Mouse (Mus musculus): ENCODE results near the gene Efcab12. TPM values are rescaled to one million over a fixed set of nuclear protein-coding genes. Genes with fewer than 3 reads are reported as not detected.
A peak's percentile ranks its signal among the peaks of the same experiment; 100 is the strongest.

The Efcab12 gene
- polyA plus RNA-seq, 1 experiment from 2014 or later, result 2.2 TPM

DNA sequence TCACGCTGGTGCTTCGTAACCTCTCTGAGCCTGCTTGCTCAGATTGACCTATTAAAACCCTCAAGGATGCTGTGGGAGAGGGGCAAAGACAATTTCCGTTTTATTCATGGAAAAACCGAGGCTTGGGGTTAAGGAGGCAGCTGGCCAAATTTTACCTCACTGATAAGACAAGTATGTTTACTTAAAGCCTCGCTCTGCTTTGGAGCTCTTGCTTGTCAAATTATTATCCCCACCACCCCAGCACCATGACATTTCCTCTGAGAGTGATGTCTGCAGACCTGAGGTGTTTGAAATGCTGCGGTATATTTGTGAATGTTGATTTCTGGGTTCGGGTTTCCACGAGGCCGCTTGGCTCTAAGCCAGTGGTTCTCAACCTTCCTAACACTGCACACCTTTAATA is 61.8 kb downstream of the Efcab12 start:
- no peak for ATAC-seq
- H3K9me3 ChIP-seq (ENCODE audit: control insufficient read depth, low read length), result no peaks in the 10 kb centered on the region
- H3K36me3 ChIP-seq (ENCODE audit: control insufficient read depth, insufficient read depth, low read length), result peaks cover under 1% of the 10 kb centered on the region; the same call in 1 of the 2 replicates
- peak overlapping the region; percentile 65 for H3K4me2 ChIP-seq (ENCODE audit: low read length)
- 75% methylated on average over 9 of the region's 9 CpGs for WGBS
- H3K9ac ChIP-seq (ENCODE audit: low read depth, low read length), result no peak overlapping the region
- no peak overlapping the region for H3K27ac ChIP-seq (ENCODE audit: low read depth, low read length)
- H3K4me1 ChIP-seq (ENCODE audit: control insufficient read depth, insufficient read depth, low read depth, low read length), result peaks cover 24% of the 10 kb centered on the region
- H3K4me3 ChIP-seq (ENCODE audit: low read length), result no peak overlapping the region
- H3K27me3 ChIP-seq (replicated peaks; ENCODE audit: control insufficient read depth, insufficient read depth, low read length), result no peaks in the 10 kb centered on the region

DNA sequence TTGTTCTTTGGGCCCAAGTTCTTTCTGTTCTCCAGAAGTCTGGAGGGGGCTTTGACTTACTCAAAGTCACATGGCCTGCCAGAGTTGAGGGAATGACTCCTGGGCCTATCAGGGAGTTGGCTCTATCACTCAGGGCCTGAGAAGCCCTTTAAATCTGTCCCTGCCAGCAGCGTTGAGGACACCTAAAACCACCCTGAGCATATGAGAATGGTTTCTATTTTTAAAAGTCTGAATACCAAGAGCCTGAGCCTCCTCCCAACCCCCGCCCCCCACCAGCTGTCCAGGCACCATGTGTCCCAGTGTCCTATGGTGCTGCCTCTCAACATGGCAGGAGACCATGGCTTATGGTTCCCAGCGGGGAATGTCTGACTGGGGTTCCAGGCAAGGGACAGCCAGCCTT is 62.4 kb downstream of the Efcab12 start:
- no peak for ATAC-seq
- H3K4me2 ChIP-seq (ENCODE audit: low read length), result peak overlapping the region; percentile 65
- WGBS, result 43% methylated on average over 3 of the region's 3 CpGs
- peak overlapping the region; percentile 75 for H3K4me3 ChIP-seq (ENCODE audit: low read length)
- H3K9ac ChIP-seq (ENCODE audit: low read depth, low read length), result peak overlapping the region; percentile 79; the same call in 1 of the 2 replicates
- no peak overlapping the region for H3K27ac ChIP-seq (ENCODE audit: low read depth, low read length)
- peaks cover 24% of the 10 kb centered on the region for H3K4me1 ChIP-seq (ENCODE audit: control insufficient read depth, insufficient read depth, low read depth, low read length)
- no peaks in the 10 kb centered on the region for H3K9me3 ChIP-seq (ENCODE audit: control insufficient read depth, low read length)
- H3K36me3 ChIP-seq (ENCODE audit: control insufficient read depth, insufficient read depth, low read length), result no peaks in the 10 kb centered on the region; the same call in 1 of the 2 replicates
- no peaks in the 10 kb centered on the region for H3K27me3 ChIP-seq (replicated peaks; ENCODE audit: control insufficient read depth, insufficient read depth, low read length)

DNA sequence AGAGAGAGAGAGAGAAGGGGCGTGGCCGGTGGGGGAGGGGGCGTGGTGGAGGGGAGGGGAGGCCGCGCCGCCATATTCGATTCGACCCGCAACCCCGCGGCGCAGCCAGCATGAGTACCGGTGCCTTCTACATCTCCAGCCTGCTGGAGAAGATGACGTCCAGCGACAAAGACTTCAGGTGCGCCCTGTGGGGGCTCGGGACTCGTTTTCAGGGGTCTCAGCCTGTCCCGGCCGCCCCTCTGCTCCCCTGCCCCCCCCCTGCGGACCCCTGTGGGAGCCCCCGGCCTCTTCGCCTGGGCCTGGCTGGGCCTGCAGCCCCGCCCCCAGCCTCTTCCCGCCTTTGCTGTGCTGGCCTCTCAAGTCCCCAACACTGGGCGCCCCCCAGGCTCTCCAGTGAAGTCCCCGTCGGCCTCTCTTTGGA is 63.7 kb downstream of the Efcab12 start, which contains the start of gene Cand2:
TSS of gene Cand2 (plus strand) at position 38 of the 421 bp plus-strand sequence.
- WGBS, result 0% methylated on average over 22 of the region's 28 CpGs
- peak; percentile 83 for ATAC-seq
- H3K4me2 ChIP-seq (ENCODE audit: low read length), result peak within 1 kb of the TSS; percentile 65
- no peaks in the 10 kb centered on the region for H3K9me3 ChIP-seq (ENCODE audit: control insufficient read depth, low read length)
- peak within 1 kb of the TSS; percentile 76 for H3K27ac ChIP-seq (ENCODE audit: low read depth, low read length)
- no peaks in the 10 kb centered on the region for H3K27me3 ChIP-seq (replicated peaks; ENCODE audit: control insufficient read depth, insufficient read depth, low read length)
- H3K36me3 ChIP-seq (ENCODE audit: control insufficient read depth, insufficient read depth, low read length), result no peaks in the 10 kb centered on the region
- H3K4me3 ChIP-seq (ENCODE audit: low read length), result peak within 1 kb of the TSS; percentile 75
- H3K9ac ChIP-seq (ENCODE audit: low read depth, low read length), result peak within 1 kb of the TSS; percentile 79
- peaks cover 24% of the 10 kb centered on the region for H3K4me1 ChIP-seq (ENCODE audit: control insufficient read depth, insufficient read depth, low read depth, low read length)

DNA sequence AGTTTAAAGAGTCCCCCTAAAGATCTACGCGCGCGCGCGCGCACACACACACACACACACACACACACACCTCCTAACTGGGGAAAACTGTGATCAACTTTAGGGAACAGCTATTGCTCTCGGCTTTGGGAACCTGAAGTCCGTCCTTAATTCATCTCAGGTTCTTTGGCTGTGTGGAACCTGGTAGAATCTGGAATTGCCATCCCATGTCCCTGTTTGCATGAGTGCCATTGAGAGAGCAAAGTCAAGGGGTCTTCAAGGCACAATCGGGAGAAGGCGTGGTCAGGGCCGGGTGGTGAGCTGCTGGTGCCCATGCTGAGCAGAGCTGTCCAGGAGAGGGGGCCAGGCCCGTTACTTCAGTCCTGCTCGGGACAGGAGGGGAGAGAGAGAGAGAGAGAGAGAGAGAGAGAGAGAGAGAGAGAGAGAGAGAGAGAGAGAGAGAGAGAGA is 64.2 kb downstream of the Efcab12 start:
- Histone ChIP-seq H3K9ac (ENCODE audit: low read depth, low read length) (peak overlapping the region; percentile 67), H3K27ac (ENCODE audit: low read depth, low read length) (0 out of 2 replicates have a peak overlapping the region, but pooled peaks have one; percentile 66), H3K27me3 (replicated peaks; ENCODE audit: control insufficient read depth, insufficient read depth, low read length) (no peaks in the 10 kb centered on the region), H3K9me3 (ENCODE audit: control insufficient read depth, low read length) (no peaks in the 10 kb centered on the region), H3K36me3 (ENCODE audit: control insufficient read depth, insufficient read depth, low read length) (no peaks in the 10 kb centered on the region), H3K4me3 (ENCODE audit: low read length) (peak overlapping the region; percentile 75), H3K4me1 (ENCODE audit: control insufficient read depth, insufficient read depth, low read depth, low read length) (peaks cover 24% of the 10 kb centered on the region), H3K4me2 (ENCODE audit: low read length) (peak overlapping the region; percentile 65)
- under 1% methylated on average over 14 of the region's 14 CpGs for WGBS
- peak; percentile 80 for ATAC-seq

DNA sequence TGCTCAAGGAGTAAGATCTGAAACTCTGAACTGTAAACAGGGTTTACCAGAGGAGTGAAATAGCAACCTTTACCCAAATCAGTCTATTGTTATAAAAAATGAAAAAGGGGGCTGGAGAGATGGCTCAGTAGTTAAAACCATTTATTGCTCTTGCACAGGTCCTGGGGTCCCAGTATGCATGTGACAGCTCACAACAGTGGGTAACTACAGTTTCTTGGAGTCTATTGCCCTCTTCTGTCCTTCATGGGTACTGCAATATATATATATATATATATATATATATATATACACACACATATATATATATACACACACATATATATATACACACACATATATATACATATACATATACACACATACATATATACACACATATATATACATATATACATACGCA is 65.6 kb downstream of the Efcab12 start:
- ATAC-seq, result no peak
- H3K36me3 ChIP-seq (ENCODE audit: control insufficient read depth, insufficient read depth, low read length), result no peaks in the 10 kb centered on the region
- WGBS, result 100% methylated on average over 1 of the region's 1 CpGs
- no peaks in the 10 kb centered on the region for H3K27me3 ChIP-seq (replicated peaks; ENCODE audit: control insufficient read depth, insufficient read depth, low read length)
- H3K4me1 ChIP-seq (ENCODE audit: control insufficient read depth, insufficient read depth, low read depth, low read length), result peaks cover 24% of the 10 kb centered on the region
- no peak overlapping the region for H3K9ac ChIP-seq (ENCODE audit: low read depth, low read length)
- no peaks in the 10 kb centered on the region for H3K9me3 ChIP-seq (ENCODE audit: control insufficient read depth, low read length)
- no peak overlapping the region for H3K4me3 ChIP-seq (ENCODE audit: low read length)
- H3K27ac ChIP-seq (ENCODE audit: low read depth, low read length), result no peak overlapping the region
- no peak overlapping the region for H3K4me2 ChIP-seq (ENCODE audit: low read length)

DNA sequence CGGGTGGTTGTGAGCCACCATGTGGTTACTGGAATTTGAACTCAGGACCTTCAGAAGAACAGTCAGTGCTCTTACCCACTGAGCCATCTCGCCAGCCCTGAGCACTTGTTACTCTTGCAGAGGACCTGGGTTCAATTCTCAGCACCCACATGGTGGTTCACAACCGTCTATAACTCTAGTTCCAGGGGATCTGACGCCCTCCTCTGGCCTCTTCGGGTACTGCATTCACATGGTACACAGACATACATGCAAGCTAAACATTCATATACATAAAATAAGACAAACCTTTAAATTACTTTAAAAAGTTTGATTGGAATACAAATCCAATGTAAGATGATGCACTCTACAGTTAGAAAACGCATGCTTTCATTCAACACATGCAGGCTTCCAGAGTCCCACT is 66.0 kb downstream of the Efcab12 start:
- no peak overlapping the region for H3K4me2 ChIP-seq (ENCODE audit: low read length)
- peaks cover 24% of the 10 kb centered on the region for H3K4me1 ChIP-seq (ENCODE audit: control insufficient read depth, insufficient read depth, low read depth, low read length)
- ATAC-seq, result no peak
- H3K27ac ChIP-seq (ENCODE audit: low read depth, low read length), result no peak overlapping the region
- no peaks in the 10 kb centered on the region for H3K27me3 ChIP-seq (replicated peaks; ENCODE audit: control insufficient read depth, insufficient read depth, low read length)
- WGBS, result 79% methylated on average over 6 of the region's 6 CpGs
- no peaks in the 10 kb centered on the region for H3K36me3 ChIP-seq (ENCODE audit: control insufficient read depth, insufficient read depth, low read length)
- no peak overlapping the region for H3K9ac ChIP-seq (ENCODE audit: low read depth, low read length)
- H3K9me3 ChIP-seq (ENCODE audit: control insufficient read depth, low read length), result no peaks in the 10 kb centered on the region
- no peak overlapping the region for H3K4me3 ChIP-seq (ENCODE audit: low read length)

DNA sequence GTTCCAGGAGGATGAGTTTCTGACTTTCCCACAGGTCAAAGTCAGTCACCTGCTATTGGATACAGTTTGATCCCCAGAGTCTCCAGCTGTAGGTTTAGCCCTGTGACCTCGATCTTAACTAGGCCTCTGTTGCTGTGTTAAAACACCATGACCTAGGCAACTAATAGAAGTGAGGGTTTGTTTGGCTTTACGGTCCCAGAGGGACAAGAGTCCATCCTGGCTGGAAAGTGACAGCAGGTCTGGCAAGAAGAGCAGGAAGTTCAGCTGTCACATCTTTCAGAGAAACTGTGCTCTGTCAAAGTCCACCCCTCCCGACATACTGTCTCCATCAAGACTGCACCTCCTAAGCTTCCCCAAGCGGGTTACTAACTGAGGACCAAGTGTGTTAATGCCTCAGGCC is 67.4 kb downstream of the Efcab12 start:
- H3K4me2 ChIP-seq (ENCODE audit: low read length), result no peak overlapping the region
- peaks cover 13% of the 10 kb centered on the region for H3K4me1 ChIP-seq (ENCODE audit: control insufficient read depth, insufficient read depth, low read depth, low read length)
- H3K27ac ChIP-seq (ENCODE audit: low read depth, low read length), result no peak overlapping the region
- no peaks in the 10 kb centered on the region for H3K36me3 ChIP-seq (ENCODE audit: control insufficient read depth, insufficient read depth, low read length)
- no peak for ATAC-seq
- H3K9me3 ChIP-seq (ENCODE audit: control insufficient read depth, low read length), result no peaks in the 10 kb centered on the region
- H3K4me3 ChIP-seq (ENCODE audit: low read length), result no peak overlapping the region
- 78% methylated on average over 4 of the region's 4 CpGs for WGBS
- H3K27me3 ChIP-seq (replicated peaks; ENCODE audit: control insufficient read depth, insufficient read depth, low read length), result no peaks in the 10 kb centered on the region
- H3K9ac ChIP-seq (ENCODE audit: low read depth, low read length), result no peak overlapping the region

DNA sequence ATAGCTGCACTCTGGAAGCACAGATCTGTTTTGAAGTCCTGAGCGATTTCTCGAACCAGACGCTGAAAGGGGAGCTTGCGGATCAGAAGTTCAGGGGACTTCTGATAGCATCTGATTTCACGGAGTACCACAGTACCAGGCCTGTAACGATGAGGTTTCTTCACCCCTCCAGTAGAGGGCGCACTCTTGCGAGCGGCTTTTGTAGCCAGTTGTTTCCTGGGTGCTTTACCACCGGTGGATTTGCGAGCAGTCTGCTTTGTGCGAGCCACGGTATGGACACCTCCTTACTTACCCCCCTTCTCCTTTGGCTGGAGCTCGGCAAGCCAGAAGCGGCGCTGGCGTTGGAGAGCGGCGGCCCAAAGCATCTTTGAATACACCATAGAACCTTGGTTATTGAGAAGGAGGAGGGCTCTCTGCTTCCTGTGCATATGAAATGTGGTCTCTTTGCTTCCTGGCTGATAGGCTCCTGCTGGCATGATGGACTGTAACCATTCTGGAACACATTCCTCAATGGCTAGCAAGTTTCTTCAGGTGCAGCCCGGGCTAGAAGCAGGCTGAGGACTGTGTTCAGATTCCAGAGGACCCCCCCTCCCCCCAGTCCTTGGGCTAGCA is 68.0 kb downstream of the Efcab12 start:
- no peaks in the 10 kb centered on the region for H3K36me3 ChIP-seq (ENCODE audit: control insufficient read depth, insufficient read depth, low read length)
- H3K4me3 ChIP-seq (ENCODE audit: low read length), result no peak overlapping the region
- no peak overlapping the region for H3K9ac ChIP-seq (ENCODE audit: low read depth, low read length)
- H3K9me3 ChIP-seq (ENCODE audit: control insufficient read depth, low read length), result no peaks in the 10 kb centered on the region
- no peak overlapping the region for H3K4me2 ChIP-seq (ENCODE audit: low read length)
- no peaks in the 10 kb centered on the region for H3K27me3 ChIP-seq (replicated peaks; ENCODE audit: control insufficient read depth, insufficient read depth, low read length)
- ATAC-seq, result no peak
- no peak overlapping the region for H3K27ac ChIP-seq (ENCODE audit: low read depth, low read length)
- WGBS, result 89% methylated on average over 20 of the region's 20 CpGs
- peaks cover 6% of the 10 kb centered on the region for H3K4me1 ChIP-seq (ENCODE audit: control insufficient read depth, insufficient read depth, low read depth, low read length)

DNA sequence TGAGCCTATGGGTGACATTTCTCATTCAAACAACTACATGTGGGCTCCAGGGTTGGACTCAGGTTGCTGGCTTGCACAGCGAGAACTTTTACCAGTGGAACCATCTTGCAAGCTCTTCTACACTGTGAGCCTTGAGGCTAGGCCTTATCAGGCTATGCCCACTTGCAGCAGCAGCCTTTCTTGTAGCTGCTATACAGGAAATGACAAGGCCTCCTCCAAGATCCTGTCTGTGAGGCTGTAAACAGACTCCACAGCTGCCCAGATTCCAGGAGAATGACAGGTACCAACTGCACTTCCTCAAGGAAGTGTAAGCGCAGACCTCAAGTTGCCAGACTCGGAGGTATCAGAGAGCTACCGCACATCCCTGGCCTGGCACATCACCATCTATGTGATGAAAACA is 70.0 kb downstream of the Efcab12 start:
- WGBS, result 95% methylated on average over 4 of the region's 4 CpGs
- H3K27me3 ChIP-seq (replicated peaks; ENCODE audit: control insufficient read depth, insufficient read depth, low read length), result no peaks in the 10 kb centered on the region
- H3K9me3 ChIP-seq (ENCODE audit: control insufficient read depth, low read length), result no peaks in the 10 kb centered on the region
- no peak overlapping the region for H3K9ac ChIP-seq (ENCODE audit: low read depth, low read length)
- H3K27ac ChIP-seq (ENCODE audit: low read depth, low read length), result no peak overlapping the region
- H3K4me3 ChIP-seq (ENCODE audit: low read length), result no peak overlapping the region
- no peak overlapping the region for H3K4me2 ChIP-seq (ENCODE audit: low read length)
- H3K4me1 ChIP-seq (ENCODE audit: control insufficient read depth, insufficient read depth, low read depth, low read length), result peaks cover 4% of the 10 kb centered on the region
- H3K36me3 ChIP-seq (ENCODE audit: control insufficient read depth, insufficient read depth, low read length), result no peaks in the 10 kb centered on the region
- no peak for ATAC-seq

Measured in hindbrain, embryonic 16.5 days (tissue).